In the genomic region with DNA sequence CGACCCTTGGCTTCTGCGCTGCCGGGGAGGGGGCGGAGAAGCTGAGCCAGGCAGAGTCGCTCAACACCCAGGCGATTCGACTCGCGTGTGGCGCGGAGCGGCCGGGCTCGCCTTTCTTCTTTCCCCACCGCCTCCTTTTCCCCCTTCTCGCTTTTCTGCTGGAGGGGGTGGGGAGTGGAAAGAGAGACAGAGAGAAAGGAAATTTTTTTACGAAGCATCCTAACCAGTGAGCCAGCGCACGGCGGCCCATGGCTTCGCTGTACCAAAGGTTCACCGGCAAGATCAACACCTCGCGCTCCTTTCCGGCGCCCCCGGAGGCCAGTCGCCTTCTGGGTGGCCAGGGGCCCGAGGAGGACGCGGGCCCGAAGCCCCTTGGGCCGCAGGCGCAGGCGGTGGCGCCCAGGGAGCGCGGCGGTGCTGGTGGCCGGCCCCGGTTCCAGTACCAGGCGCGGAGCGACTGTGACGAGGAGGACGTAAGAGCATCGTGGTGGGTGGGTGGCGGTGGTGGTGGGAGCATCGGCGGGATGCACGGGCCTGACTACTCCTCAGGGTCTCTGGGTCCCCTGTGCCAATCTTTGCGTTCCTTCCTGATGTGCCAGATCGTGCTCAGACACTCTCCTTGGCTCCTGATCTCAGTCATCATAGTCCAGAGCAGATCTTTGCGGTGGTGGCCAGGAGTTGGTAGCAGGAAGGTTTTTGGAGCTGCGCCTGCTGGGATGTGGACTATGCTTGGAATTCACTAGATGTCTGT, we compare ENCODE assay signal across 9 mouse cellular contexts.
DNase-seq lines count a peak whose midpoint lies in the region; ATAC-seq lines count a peak whose summit lies in the region.
"Had no signal": no experiment of that assay in that cellular context is flagged by ENCODE, and none has a peak within 500 bp of the region (broad histone marks: within the 10 kb centered on the region; RNA-seq: fewer than 3 reads in every experiment).

No protein-coding gene starts in this region.

- peak; percentile 71 for ATAC-seq in forebrain, embryonic 13.5 days

- no peaks in the 10 kb centered on the region for H3K9me3 ChIP-seq in forebrain, embryonic 13.5 days (replicated peaks)

- peak; percentile 75 for DNase-seq in heart, adult 11 months
- DNase-seq in heart, postnatal 14 days: no peak
- DNase-seq in brain, embryonic 18.5 days (ENCODE audit: low read depth, low spot score): peak; percentile 16
- peak; percentile 45 to 54 for DNase-seq in left cerebral cortex, postnatal 14 days (ENCODE audit: low spot score in 2 of 2)
- peak; percentile 44 for DNase-seq in retina, embryonic 14.5 days (ENCODE audit: low spot score)
- DNase-seq in adrenal gland, postnatal 25 days: no peak
- DNase-seq in adrenal gland, postnatal 14 days: no peak

- intact Hi-C loops in heart, postnatal 14 days (cut with DNase I): no loop called here
- intact Hi-C loops in left cerebral cortex, postnatal 14 days (cut with DNase I): loop anchor here (5.0 kb wide), 1 partner anchor 767 kb away; no protein-coding TSS in a partner anchor

- H3K27ac ChIP-seq in forebrain, embryonic 13.5 days: no peak overlapping the region

- no peaks in the 10 kb centered on the region for H3K36me3 ChIP-seq in forebrain, embryonic 13.5 days (ENCODE audit: poor library complexity, severe bottlenecking)

- H3K9ac ChIP-seq in forebrain, embryonic 13.5 days: peak overlapping the region; percentile 82

- H3K4me3 ChIP-seq in forebrain, embryonic 13.5 days: peak overlapping the region; percentile 53
- H3K4me3 ChIP-seq: myocyte had no signal

- peak overlapping the region; percentile 84 for H3K4me2 ChIP-seq in forebrain, embryonic 13.5 days

- 2% methylated on average over 51 of the region's 55 CpGs for WGBS in forebrain, embryonic 13.5 days

- H3K27me3 ChIP-seq in forebrain, embryonic 13.5 days: peaks cover 14% of the 10 kb centered on the region

- peaks cover 16% of the 10 kb centered on the region for H3K4me1 ChIP-seq in forebrain, embryonic 13.5 days

Comparison
In these comparisons a context has a peak if more than half of its experiments do, and no peak if none do; other contexts are left out.
1. DNase-seq: peak in heart, adult 11 months (single experiment), brain, embryonic 18.5 days (single experiment), left cerebral cortex, postnatal 14 days (2 of 2) and retina, embryonic 14.5 days (single experiment); none in heart, postnatal 14 days (0 of 2), adrenal gland, postnatal 25 days (single experiment) and adrenal gland, postnatal 14 days (single experiment).